Mouse (Mus musculus): ENCODE data around the gene Il17rb. TPM values are rescaled to one million over a fixed set of nuclear protein-coding genes. Genes with fewer than 3 reads are reported as not detected.

The Il17rb gene
- polyA plus RNA-seq, 1 experiment from 2014 or later, result 1.8 TPM

- H3K9ac ChIP-seq, result no peak overlapping the region
- H3K36me3 ChIP-seq, result no peaks in the 10 kb centered on the region
- H3K27me3 ChIP-seq, result peaks cover 6% of the 10 kb centered on the region; the same call in 1 of the 2 replicates
- H3K9me3 ChIP-seq, result no peaks in the 10 kb centered on the region
- H3K27ac ChIP-seq (replicated peaks), result no peak overlapping the region
- no peak overlapping the region for H3K4me2 ChIP-seq
- 69% methylated on average over 10 of the region's 10 CpGs for WGBS
- peaks cover 10% of the 10 kb centered on the region for H3K4me1 ChIP-seq (replicated peaks)
- H3K4me3 ChIP-seq, result no peak overlapping the region
- ATAC-seq (ENCODE audit: low FRiP score, low read depth), result peak; percentile 44; the same call in 1 of the 2 replicates
Observed at GRCm38 (mm10) chr14:30011886-30012560, 3.3 kb upstream of the Il17rb start.

- H3K27me3 ChIP-seq, result peaks cover 6% of the 10 kb centered on the region; the same call in 1 of the 2 replicates
- no peak overlapping the region for H3K4me2 ChIP-seq
- H3K36me3 ChIP-seq, result no peaks in the 10 kb centered on the region
- no peaks in the 10 kb centered on the region for H3K9me3 ChIP-seq
- peak; percentile 36; the same call in 1 of the 2 replicates for ATAC-seq (ENCODE audit: low FRiP score, low read depth)
- 61% methylated on average over 10 of the region's 10 CpGs for WGBS
- no peak overlapping the region for H3K9ac ChIP-seq
- peaks cover 10% of the 10 kb centered on the region for H3K4me1 ChIP-seq (replicated peaks)
- H3K27ac ChIP-seq (replicated peaks), result no peak overlapping the region
- no peak overlapping the region for H3K4me3 ChIP-seq
Observed at GRCm38 (mm10) chr14:30009864-30010560, 1.3 kb upstream of the Il17rb start.

- WGBS, result 91% methylated on average over 3 of the region's 3 CpGs
- Histone ChIP-seq H3K36me3 (peaks cover 23% of the 10 kb centered on the region), H3K9ac (no peak overlapping the region), H3K27ac (replicated peaks) (no peak overlapping the region), H3K4me3 (no peak overlapping the region), H3K4me2 (no peak overlapping the region), H3K27me3 (no peaks in the 10 kb centered on the region), H3K9me3 (no peaks in the 10 kb centered on the region), H3K4me1 (replicated peaks) (no peaks in the 10 kb centered on the region)
- no peak for ATAC-seq (ENCODE audit: low FRiP score, low read depth)
Observed at GRCm38 (mm10) chr14:29999475-29999811, 9.3 kb downstream of the Il17rb start.

- no peak overlapping the region for H3K4me3 ChIP-seq
- H3K9me3 ChIP-seq, result no peaks in the 10 kb centered on the region
- no peaks in the 10 kb centered on the region for H3K27me3 ChIP-seq
- H3K9ac ChIP-seq, result no peak overlapping the region
- ATAC-seq (ENCODE audit: low FRiP score, low read depth), result 0 out of 2 replicates have a peak, but pooled peaks have one; percentile 5
- 74% methylated on average over 13 of the region's 13 CpGs for WGBS
- no peaks in the 10 kb centered on the region for H3K4me1 ChIP-seq (replicated peaks)
- no peak overlapping the region for H3K27ac ChIP-seq (replicated peaks)
- no peak overlapping the region for H3K4me2 ChIP-seq
- peaks cover 29% of the 10 kb centered on the region for H3K36me3 ChIP-seq
Observed at GRCm38 (mm10) chr14:29998747-29999474, 9.8 kb downstream of the Il17rb start.

DNA sequence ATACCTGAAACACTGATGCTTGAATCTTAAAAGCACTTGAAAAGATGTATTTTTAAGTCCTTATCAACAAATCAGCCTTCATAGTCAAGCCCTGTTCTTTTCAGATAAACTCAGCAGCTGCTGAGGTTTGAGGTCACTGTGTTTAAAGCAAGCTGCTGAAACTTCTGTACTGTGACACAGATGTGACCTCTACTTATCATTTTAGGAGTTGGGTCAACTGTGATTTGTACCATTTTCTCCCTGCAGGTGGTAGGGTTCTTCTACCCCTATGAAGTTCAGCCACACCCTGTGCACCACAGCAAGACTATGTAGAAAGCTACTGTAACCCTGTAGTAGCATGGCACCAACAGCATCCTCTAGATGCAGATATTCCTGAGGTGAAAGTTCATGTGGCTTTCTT lies 11.4 kb downstream of the Il17rb start:
- H3K4me2 ChIP-seq, result no peak overlapping the region
- no peak overlapping the region for H3K9ac ChIP-seq
- no peaks in the 10 kb centered on the region for H3K4me1 ChIP-seq (replicated peaks)
- H3K27ac ChIP-seq (replicated peaks), result no peak overlapping the region
- H3K36me3 ChIP-seq, result peaks cover 44% of the 10 kb centered on the region
- ATAC-seq (ENCODE audit: low FRiP score, low read depth), result no peak
- no peaks in the 10 kb centered on the region for H3K9me3 ChIP-seq
- no peaks in the 10 kb centered on the region for H3K27me3 ChIP-seq
- H3K4me3 ChIP-seq, result no peak overlapping the region

GRCm38 (mm10) chr14:29996000-29996751 lies 12.5 kb downstream of the Il17rb start:
- H3K9me3 ChIP-seq, result no peaks in the 10 kb centered on the region
- 93% methylated on average over 11 of the region's 11 CpGs for WGBS
- H3K36me3 ChIP-seq, result peaks cover 56% of the 10 kb centered on the region
- no peak overlapping the region for H3K4me2 ChIP-seq
- no peak overlapping the region for H3K4me3 ChIP-seq
- no peak overlapping the region for H3K27ac ChIP-seq (replicated peaks)
- no peak overlapping the region for H3K9ac ChIP-seq
- no peaks in the 10 kb centered on the region for H3K27me3 ChIP-seq
- no peaks in the 10 kb centered on the region for H3K4me1 ChIP-seq (replicated peaks)
- ATAC-seq (ENCODE audit: low FRiP score, low read depth), result no peak

DNA sequence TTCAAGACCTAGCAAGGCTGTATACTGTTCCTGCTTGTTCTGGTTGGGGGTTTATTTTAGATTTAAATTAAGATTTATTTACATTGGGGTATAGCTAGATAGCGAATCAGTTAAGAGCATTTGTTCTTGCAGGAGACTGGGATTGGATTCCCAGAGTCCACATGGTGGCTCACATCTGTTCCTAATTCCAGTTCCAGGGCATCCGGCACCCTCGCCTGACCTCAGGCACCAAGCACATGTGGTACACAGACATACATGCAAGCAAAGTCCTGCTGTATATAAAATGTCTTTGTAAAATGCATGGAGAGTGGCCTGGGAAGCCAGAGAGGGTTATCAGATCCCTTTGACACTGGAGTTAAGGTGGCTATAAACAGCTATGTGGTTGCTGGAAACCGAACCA lies 13.7 kb downstream of the Il17rb start:
- H3K27ac ChIP-seq (replicated peaks), result no peak overlapping the region
- WGBS, result 92% methylated on average over 4 of the region's 4 CpGs
- no peak overlapping the region for H3K4me3 ChIP-seq
- H3K9me3 ChIP-seq, result no peaks in the 10 kb centered on the region
- no peaks in the 10 kb centered on the region for H3K27me3 ChIP-seq
- no peaks in the 10 kb centered on the region for H3K4me1 ChIP-seq (replicated peaks)
- ATAC-seq (ENCODE audit: low FRiP score, low read depth), result no peak
- no peak overlapping the region for H3K9ac ChIP-seq
- H3K36me3 ChIP-seq, result peaks cover 67% of the 10 kb centered on the region
- no peak overlapping the region for H3K4me2 ChIP-seq

GRCm38 (mm10) chr14:29988337-29988736 lies 20.4 kb downstream of the Il17rb start:
- no peak for ATAC-seq (ENCODE audit: low FRiP score, low read depth)
- H3K4me3 ChIP-seq, result no peak overlapping the region
- 94% methylated on average over 4 of the region's 4 CpGs for WGBS

GRCm38 (mm10) chr14:29987739-29988138 lies 21.0 kb downstream of the Il17rb start:
- H3K36me3 ChIP-seq, result peaks cover 99% of the 10 kb centered on the region
- no peaks in the 10 kb centered on the region for H3K4me1 ChIP-seq (replicated peaks)
- H3K4me3 ChIP-seq, result no peak overlapping the region
- no peak for ATAC-seq (ENCODE audit: low FRiP score, low read depth)
- H3K9ac ChIP-seq, result no peak overlapping the region
- H3K9me3 ChIP-seq, result no peaks in the 10 kb centered on the region
- 93% methylated on average over 9 of the region's 9 CpGs for WGBS
- H3K4me2 ChIP-seq, result no peak overlapping the region
- H3K27me3 ChIP-seq, result no peaks in the 10 kb centered on the region
- no peak overlapping the region for H3K27ac ChIP-seq (replicated peaks)

More at GRCm38 (mm10) chr14:29988337-29988736, 20.4 kb downstream of the Il17rb start:
- Histone ChIP-seq H3K27ac (replicated peaks) (no peak overlapping the region), H3K36me3 (peaks cover 99% of the 10 kb centered on the region), H3K9ac (no peak overlapping the region), H3K4me1 (replicated peaks) (no peaks in the 10 kb centered on the region), H3K9me3 (no peaks in the 10 kb centered on the region), H3K4me2 (no peak overlapping the region), H3K27me3 (no peaks in the 10 kb centered on the region)

GRCm38 (mm10) chr14:29987276-29987675 lies 21.4 kb downstream of the Il17rb start:
- Histone ChIP-seq H3K36me3 (peaks cover 99% of the 10 kb centered on the region), H3K27me3 (no peaks in the 10 kb centered on the region), H3K4me1 (replicated peaks) (no peaks in the 10 kb centered on the region), H3K4me2 (no peak overlapping the region), H3K9ac (no peak overlapping the region), H3K4me3 (no peak overlapping the region), H3K9me3 (no peaks in the 10 kb centered on the region), H3K27ac (replicated peaks) (no peak overlapping the region)
- WGBS, result 97% methylated on average over 6 of the region's 6 CpGs
- no peak for ATAC-seq (ENCODE audit: low FRiP score, low read depth)

- WGBS, result 93% methylated on average over 4 of the region's 4 CpGs
- Histone ChIP-seq H3K4me1 (replicated peaks) (no peaks in the 10 kb centered on the region), H3K9ac (no peak overlapping the region), H3K36me3 (peaks cover 99% of the 10 kb centered on the region), H3K4me3 (no peak overlapping the region), H3K27ac (replicated peaks) (no peak overlapping the region), H3K4me2 (no peak overlapping the region), H3K9me3 (no peaks in the 10 kb centered on the region), H3K27me3 (no peaks in the 10 kb centered on the region)
- ATAC-seq (ENCODE audit: low FRiP score, low read depth), result no peak
Observed at GRCm38 (mm10) chr14:29986096-29986495, 22.6 kb downstream of the Il17rb start.

All from hindbrain, embryonic 15.5 days (tissue).